Mouse (Mus musculus): ENCODE results near the gene Btnl1. TPM values are rescaled to one million over a fixed set of nuclear protein-coding genes. Genes with fewer than 3 reads are reported as not detected.

Btnl1 gene
- polyA plus RNA-seq, 1 experiment from 2014 or later = not detected

- H3K9ac ChIP-seq (ENCODE audit: low read depth, low read length) = no peak overlapping the region
- no peaks in the 10 kb centered on the region for H3K36me3 ChIP-seq (ENCODE audit: control insufficient read depth, insufficient read depth, low read length)
- H3K9me3 ChIP-seq (ENCODE audit: control insufficient read depth, low read length) = peaks cover 4% of the 10 kb centered on the region; the same call in 1 of the 2 replicates
- no peaks in the 10 kb centered on the region for H3K27me3 ChIP-seq (replicated peaks; ENCODE audit: control insufficient read depth, insufficient read depth, low read length)
- ATAC-seq (ENCODE audit: low read depth) = no peak
- H3K27ac ChIP-seq (replicated peaks; ENCODE audit: low read depth, low read length) = no peak overlapping the region
- no peak for DNase-seq (ENCODE audit: low spot score)
- 65% methylated on average over 2 of the region's 2 CpGs for WGBS
- H3K4me1 ChIP-seq (ENCODE audit: control insufficient read depth, insufficient read depth, low read length) = no peaks in the 10 kb centered on the region
- H3K4me3 ChIP-seq (ENCODE audit: low read depth, low read length) = no peak overlapping the region
- no peak overlapping the region for H3K4me2 ChIP-seq (ENCODE audit: low read depth, low read length)
These were observed 1.8 kb downstream of the Btnl1 start for GRCm38 (mm10) chr17:34378716-34379115.

GRCm38 (mm10) chr17:34379451-34379850, 2.5 kb downstream of the Btnl1 start:
- Histone ChIP-seq H3K27me3 (replicated peaks; ENCODE audit: control insufficient read depth, insufficient read depth, low read length) (no peaks in the 10 kb centered on the region), H3K4me3 (ENCODE audit: low read depth, low read length) (no peak overlapping the region), H3K4me1 (ENCODE audit: control insufficient read depth, insufficient read depth, low read length) (no peaks in the 10 kb centered on the region), H3K9ac (ENCODE audit: low read depth, low read length) (no peak overlapping the region), H3K4me2 (ENCODE audit: low read depth, low read length) (no peak overlapping the region), H3K36me3 (ENCODE audit: control insufficient read depth, insufficient read depth, low read length) (no peaks in the 10 kb centered on the region), H3K9me3 (ENCODE audit: control insufficient read depth, low read length) (peaks cover 4% of the 10 kb centered on the region; the same call in 1 of the 2 replicates), H3K27ac (replicated peaks; ENCODE audit: low read depth, low read length) (no peak overlapping the region)
- 83% methylated on average over 7 of the region's 7 CpGs for WGBS
- DNase-seq (ENCODE audit: low spot score) (no peak), ATAC-seq (ENCODE audit: low read depth) (no peak)

GRCm38 (mm10) chr17:34381876-34382275, 4.9 kb downstream of the Btnl1 start:
- H3K4me2 ChIP-seq (ENCODE audit: low read depth, low read length) = no peak overlapping the region

GRCm38 (mm10) chr17:34383212-34383611, 6.3 kb downstream of the Btnl1 start:
- Histone ChIP-seq H3K9me3 (ENCODE audit: control insufficient read depth, low read length) (peaks cover 4% of the 10 kb centered on the region; the same call in 1 of the 2 replicates), H3K4me3 (ENCODE audit: low read depth, low read length) (no peak overlapping the region), H3K9ac (ENCODE audit: low read depth, low read length) (no peak overlapping the region), H3K27me3 (replicated peaks; ENCODE audit: control insufficient read depth, insufficient read depth, low read length) (no peaks in the 10 kb centered on the region), H3K4me1 (ENCODE audit: control insufficient read depth, insufficient read depth, low read length) (no peaks in the 10 kb centered on the region), H3K27ac (replicated peaks; ENCODE audit: low read depth, low read length) (no peak overlapping the region), H3K36me3 (ENCODE audit: control insufficient read depth, insufficient read depth, low read length) (no peaks in the 10 kb centered on the region), H3K4me2 (ENCODE audit: low read depth, low read length) (no peak overlapping the region)
- DNase-seq (ENCODE audit: low spot score) = no peak
- no peak for ATAC-seq (ENCODE audit: low read depth)
- WGBS = 72% methylated on average over 7 of the region's 7 CpGs

More at GRCm38 (mm10) chr17:34381876-34382275, 4.9 kb downstream of the Btnl1 start:
- DNase-seq (ENCODE audit: low spot score) (no peak), ATAC-seq (ENCODE audit: low read depth) (no peak)
- 72% methylated on average over 11 of the region's 11 CpGs for WGBS
- Histone ChIP-seq H3K27me3 (replicated peaks; ENCODE audit: control insufficient read depth, insufficient read depth, low read length) (no peaks in the 10 kb centered on the region), H3K9ac (ENCODE audit: low read depth, low read length) (no peak overlapping the region), H3K4me3 (ENCODE audit: low read depth, low read length) (no peak overlapping the region), H3K9me3 (ENCODE audit: control insufficient read depth, low read length) (peaks cover 4% of the 10 kb centered on the region; the same call in 1 of the 2 replicates), H3K4me1 (ENCODE audit: control insufficient read depth, insufficient read depth, low read length) (no peaks in the 10 kb centered on the region), H3K27ac (replicated peaks; ENCODE audit: low read depth, low read length) (no peak overlapping the region), H3K36me3 (ENCODE audit: control insufficient read depth, insufficient read depth, low read length) (no peaks in the 10 kb centered on the region)

GRCm38 (mm10) chr17:34384699-34385098, 7.8 kb downstream of the Btnl1 start:
- Histone ChIP-seq H3K4me2 (ENCODE audit: low read depth, low read length) (no peak overlapping the region), H3K4me1 (ENCODE audit: control insufficient read depth, insufficient read depth, low read length) (no peaks in the 10 kb centered on the region), H3K9me3 (ENCODE audit: control insufficient read depth, low read length) (peaks cover 4% of the 10 kb centered on the region; the same call in 1 of the 2 replicates), H3K9ac (ENCODE audit: low read depth, low read length) (no peak overlapping the region), H3K4me3 (ENCODE audit: low read depth, low read length) (no peak overlapping the region), H3K27ac (replicated peaks; ENCODE audit: low read depth, low read length) (no peak overlapping the region), H3K27me3 (replicated peaks; ENCODE audit: control insufficient read depth, insufficient read depth, low read length) (no peaks in the 10 kb centered on the region), H3K36me3 (ENCODE audit: control insufficient read depth, insufficient read depth, low read length) (no peaks in the 10 kb centered on the region)
- no peak for ATAC-seq (ENCODE audit: low read depth)
- no peak for DNase-seq (ENCODE audit: low spot score)
- 67% methylated on average over 3 of the region's 3 CpGs for WGBS

- 75% methylated on average over 2 of the region's 2 CpGs for WGBS
- Histone ChIP-seq H3K4me3 (ENCODE audit: low read depth, low read length) (no peak overlapping the region), H3K9ac (ENCODE audit: low read depth, low read length) (no peak overlapping the region), H3K4me1 (ENCODE audit: control insufficient read depth, insufficient read depth, low read length) (no peaks in the 10 kb centered on the region), H3K27me3 (replicated peaks; ENCODE audit: control insufficient read depth, insufficient read depth, low read length) (0 out of 2 replicates have a peak, but pooled peaks cover 2% of the 10 kb centered on the region), H3K27ac (replicated peaks; ENCODE audit: low read depth, low read length) (no peak overlapping the region), H3K4me2 (ENCODE audit: low read depth, low read length) (no peak overlapping the region), H3K36me3 (ENCODE audit: control insufficient read depth, insufficient read depth, low read length) (no peaks in the 10 kb centered on the region), H3K9me3 (ENCODE audit: control insufficient read depth, low read length) (peaks cover 4% of the 10 kb centered on the region; the same call in 1 of the 2 replicates)
- ATAC-seq (ENCODE audit: low read depth) = no peak
- no peak for DNase-seq (ENCODE audit: low spot score)
These were observed 9.7 kb downstream of the Btnl1 start for GRCm38 (mm10) chr17:34386656-34387055.

- 35% methylated on average over 4 of the region's 4 CpGs for WGBS
- peak; percentile 20 for DNase-seq (ENCODE audit: low spot score)
These were observed 11.6 kb downstream of the Btnl1 start for GRCm38 (mm10) chr17:34388513-34388912.

GRCm38 (mm10) chr17:34391507-34391906, 14.6 kb downstream of the Btnl1 start:
- Histone ChIP-seq H3K36me3 (ENCODE audit: control insufficient read depth, insufficient read depth, low read length) (no peaks in the 10 kb centered on the region), H3K9ac (ENCODE audit: low read depth, low read length) (no peak overlapping the region), H3K4me3 (ENCODE audit: low read depth, low read length) (no peak overlapping the region), H3K27me3 (replicated peaks; ENCODE audit: control insufficient read depth, insufficient read depth, low read length) (peaks cover 12% of the 10 kb centered on the region), H3K4me2 (ENCODE audit: low read depth, low read length) (no peak overlapping the region), H3K9me3 (ENCODE audit: control insufficient read depth, low read length) (no peaks in the 10 kb centered on the region), H3K27ac (replicated peaks; ENCODE audit: low read depth, low read length) (no peak overlapping the region), H3K4me1 (ENCODE audit: control insufficient read depth, insufficient read depth, low read length) (no peaks in the 10 kb centered on the region)
- no peak for DNase-seq (ENCODE audit: low spot score)
- 76% methylated on average over 7 of the region's 7 CpGs for WGBS
- no peak for ATAC-seq (ENCODE audit: low read depth)

More at GRCm38 (mm10) chr17:34388513-34388912, 11.6 kb downstream of the Btnl1 start:
- no peaks in the 10 kb centered on the region for H3K36me3 ChIP-seq (ENCODE audit: control insufficient read depth, insufficient read depth, low read length)
- H3K4me3 ChIP-seq (ENCODE audit: low read depth, low read length) = no peak overlapping the region
- ATAC-seq (ENCODE audit: low read depth) = no peak
- no peak overlapping the region for H3K4me2 ChIP-seq (ENCODE audit: low read depth, low read length)
- no peaks in the 10 kb centered on the region for H3K9me3 ChIP-seq (ENCODE audit: control insufficient read depth, low read length)
- H3K4me1 ChIP-seq (ENCODE audit: control insufficient read depth, insufficient read depth, low read length) = no peaks in the 10 kb centered on the region
- H3K27ac ChIP-seq (replicated peaks; ENCODE audit: low read depth, low read length) = no peak overlapping the region
- H3K9ac ChIP-seq (ENCODE audit: low read depth, low read length) = no peak overlapping the region
- peaks cover 12% of the 10 kb centered on the region for H3K27me3 ChIP-seq (replicated peaks; ENCODE audit: control insufficient read depth, insufficient read depth, low read length)

- no peak; the same call in 1 of the 2 replicates for ATAC-seq (ENCODE audit: low read depth)
- H3K9ac ChIP-seq (ENCODE audit: low read depth, low read length) = no peak overlapping the region
These were observed 15.4 kb downstream of the Btnl1 start for GRCm38 (mm10) chr17:34392321-34392720.

More at GRCm38 (mm10) chr17:34392321-34392720, 15.4 kb downstream of the Btnl1 start:
- Histone ChIP-seq H3K4me1 (ENCODE audit: control insufficient read depth, insufficient read depth, low read length) (no peaks in the 10 kb centered on the region), H3K9me3 (ENCODE audit: control insufficient read depth, low read length) (no peaks in the 10 kb centered on the region), H3K27me3 (replicated peaks; ENCODE audit: control insufficient read depth, insufficient read depth, low read length) (peaks cover 12% of the 10 kb centered on the region), H3K4me2 (ENCODE audit: low read depth, low read length) (peak overlapping the region; percentile 52), H3K36me3 (ENCODE audit: control insufficient read depth, insufficient read depth, low read length) (no peaks in the 10 kb centered on the region), H3K27ac (replicated peaks; ENCODE audit: low read depth, low read length) (no peak overlapping the region), H3K4me3 (ENCODE audit: low read depth, low read length) (peak overlapping the region; percentile 34)
- WGBS = 5% methylated on average over 24 of the region's 24 CpGs
- peak; percentile 41 for DNase-seq (ENCODE audit: low spot score)
